Mouse (Mus musculus): ENCODE data around the gene Pwwp2b.

Gene Pwwp2b

GRCm38 (mm10) chr7:139247881-139248614, at the start of gene Pwwp2b:
Pwwp2b (plus strand) TSS chr7:139248482.
- CTCF ChIA-PET: no interaction called here

GRCm38 (mm10) chr7:139200108-139200507, 48.2 kb upstream of the Pwwp2b start:
- CTCF ChIA-PET: no interaction called here

GRCm38 (mm10) chr7:139201209-139201608, 47.1 kb upstream of the Pwwp2b start:
- CTCF ChIA-PET: no interaction called here

GRCm38 (mm10) chr7:139208023-139208772, 40.1 kb upstream of the Pwwp2b start:
- CTCF ChIA-PET: interaction anchor here (1.0 kb wide), 1 partner anchor 184 kb away, joined by 4 read pairs; no protein-coding TSS in a partner anchor

- CTCF ChIA-PET: no interaction called here
Observed at GRCm38 (mm10) chr7:139208773-139209095, 39.5 kb upstream of the Pwwp2b start.

- CTCF ChIA-PET: no interaction called here
Observed at GRCm38 (mm10) chr7:139211761-139212160, 36.5 kb upstream of the Pwwp2b start.

GRCm38 (mm10) chr7:139212754-139213745, 35.2 kb upstream of the Pwwp2b start, which contains the start of the genes Lrrc27 and Stk32c:
Lrrc27 (plus strand) TSS chr7:139212988.
Stk32c (minus strand) TSS chr7:139213307.
- CTCF ChIA-PET: interaction anchor here (0.6 kb wide), 1 partner anchor 56 kb away, joined by 4 read pairs; no protein-coding TSS in a partner anchor

GRCm38 (mm10) chr7:139213751-139214150, 34.5 kb upstream of the Pwwp2b start:
- CTCF ChIA-PET: no interaction called here

GRCm38 (mm10) chr7:139214160-139214559, 34.1 kb upstream of the Pwwp2b start:
- CTCF ChIA-PET: no interaction called here

- CTCF ChIA-PET: interaction anchor here (0.6 kb wide), 1 partner anchor 21 kb away, joined by 4 read pairs; no protein-coding TSS in a partner anchor
Observed at GRCm38 (mm10) chr7:139214596-139215340, 33.5 kb upstream of the Pwwp2b start.

- CTCF ChIA-PET: no interaction called here
Observed at GRCm38 (mm10) chr7:139215516-139215915, 32.8 kb upstream of the Pwwp2b start.

- CTCF ChIA-PET: interaction anchor here (0.7 kb wide), 1 partner anchor 194 kb away, joined by 3 read pairs; no protein-coding TSS in a partner anchor
Observed at GRCm38 (mm10) chr7:139215946-139216345, 32.3 kb upstream of the Pwwp2b start.

- CTCF ChIA-PET: interaction anchor here (0.7 kb wide), 1 partner anchor 193 kb away, joined by 3 read pairs; no protein-coding TSS in a partner anchor
Observed at GRCm38 (mm10) chr7:139216464-139216863, 31.8 kb upstream of the Pwwp2b start.

GRCm38 (mm10) chr7:139217046-139217445, 31.2 kb upstream of the Pwwp2b start:
- CTCF ChIA-PET: no interaction called here

GRCm38 (mm10) chr7:139218641-139219415, 29.5 kb upstream of the Pwwp2b start:
- CTCF ChIA-PET: no interaction called here

- CTCF ChIA-PET: no interaction called here
Observed at GRCm38 (mm10) chr7:139219486-139219885, 28.8 kb upstream of the Pwwp2b start.

- CTCF ChIA-PET: no interaction called here
Observed at GRCm38 (mm10) chr7:139220303-139220702, 28.0 kb upstream of the Pwwp2b start.

GRCm38 (mm10) chr7:139221072-139221471, 27.2 kb upstream of the Pwwp2b start:
- CTCF ChIA-PET: no interaction called here

- CTCF ChIA-PET: interaction anchor here (0.6 kb wide), 1 partner anchor 30 kb away, joined by 4 read pairs; no protein-coding TSS in a partner anchor
Observed at GRCm38 (mm10) chr7:139221856-139222255, 26.4 kb upstream of the Pwwp2b start.

- CTCF ChIA-PET: interaction anchor here (0.6 kb wide), 1 partner anchor 30 kb away, joined by 4 read pairs; no protein-coding TSS in a partner anchor
Observed at GRCm38 (mm10) chr7:139222341-139222740, 25.9 kb upstream of the Pwwp2b start.

Measured in spleen, embryonic (tissue).